Mouse (Mus musculus): Measurements from ENCODE around the gene Smim15. TPM values are rescaled to one million over a fixed set of nuclear protein-coding genes. Genes with fewer than 3 reads are reported as not detected.

The Smim15 gene
- polyA plus RNA-seq, 1 experiment = 3.3 TPM

DNA sequence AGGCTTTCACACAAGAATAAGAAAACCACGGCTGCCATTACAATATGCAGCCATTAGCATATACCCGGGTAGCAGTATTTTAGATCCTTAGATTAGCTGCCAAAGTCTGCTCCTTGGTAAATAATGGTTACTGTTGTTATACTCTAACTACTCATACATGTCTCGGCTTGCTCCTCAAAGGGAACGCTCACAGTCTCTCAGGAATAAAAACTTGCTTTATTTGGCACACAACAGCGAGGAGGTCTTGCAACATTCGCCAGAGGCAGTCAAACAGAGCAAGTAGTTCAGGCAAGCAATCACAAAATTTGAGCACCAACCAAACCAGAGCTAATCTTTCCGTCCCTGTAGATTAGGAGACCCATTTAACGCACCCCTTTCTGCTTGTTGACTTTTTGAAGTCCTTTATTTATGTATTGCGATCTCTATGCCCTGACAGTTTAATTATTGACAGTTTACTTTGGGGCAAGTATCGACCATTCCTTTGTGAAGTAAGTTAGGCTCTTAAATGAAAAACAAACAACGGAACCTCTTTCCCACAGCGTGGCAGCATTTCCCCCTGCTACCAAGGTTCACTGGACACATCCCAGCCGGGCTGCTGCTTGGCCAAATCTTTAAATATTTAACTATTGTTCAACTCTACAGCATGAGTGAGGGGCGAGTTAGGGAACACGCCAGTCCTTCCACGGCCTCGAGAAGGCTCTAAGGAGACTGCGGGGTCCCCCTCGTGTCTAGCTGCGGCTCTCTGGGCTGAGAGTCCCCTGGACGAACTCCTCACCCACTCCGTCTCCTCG, 620 bp upstream of the Smim15 start:
- H3K36me3 ChIP-seq (ENCODE audit: control insufficient read depth, insufficient read depth, low read length) = peaks cover 13% of the 10 kb centered on the region
- H3K4me1 ChIP-seq (ENCODE audit: control insufficient read depth, insufficient read depth, insufficient read length, low read length) = peaks cover 4% of the 10 kb centered on the region
- no peaks in the 10 kb centered on the region for H3K27me3 ChIP-seq (ENCODE audit: control insufficient read depth, insufficient read depth, low read length)
- WGBS = 2% methylated on average over 23 of the region's 23 CpGs
- peak overlapping the region; percentile 98 for H3K4me3 ChIP-seq (ENCODE audit: low read depth, low read length)
- peak overlapping the region; percentile 44; the same call in 1 of the 2 replicates for H3K27ac ChIP-seq (ENCODE audit: insufficient read depth, low read depth, low read length)
- TF ChIP-seq CTCF (IDR thresholded peaks at IDR 0.05; ENCODE audit: extremely low read depth, insufficient read length, insufficient replicate concordance, low read depth, low read length) (0 out of 2 replicates have a peak, but pooled peaks have one; percentile 14), POLR2A (IDR thresholded peaks at IDR 0.05; ENCODE audit: low read depth, low read length) (no peak)

DNA sequence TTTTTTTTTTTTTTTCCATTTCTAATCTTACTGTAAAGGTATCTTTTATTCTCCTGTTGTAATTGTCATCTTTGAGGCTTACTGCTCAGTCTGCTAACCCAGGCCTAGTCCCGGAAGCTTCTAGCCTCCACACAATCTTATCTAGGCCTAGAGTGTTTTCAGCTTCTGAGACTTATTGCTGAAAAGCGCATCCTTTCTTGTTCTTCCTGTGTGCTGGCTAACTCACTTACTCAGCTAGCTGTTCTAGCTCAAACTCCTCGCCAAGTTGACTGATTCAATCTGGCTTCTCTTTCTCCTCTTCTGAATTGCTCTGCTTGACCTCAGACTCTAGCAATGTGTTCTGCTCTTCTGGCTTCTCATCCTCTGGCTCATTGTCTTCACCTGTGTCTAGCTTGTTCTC, 1.4 kb downstream of the Smim15 start:
- H3K27me3 ChIP-seq (ENCODE audit: control insufficient read depth, insufficient read depth, low read length) = no peaks in the 10 kb centered on the region
- H3K4me3 ChIP-seq (ENCODE audit: low read depth, low read length) = no peak overlapping the region
- H3K27ac ChIP-seq (ENCODE audit: insufficient read depth, low read depth, low read length) = peak overlapping the region; percentile 78
- 58% methylated on average over 3 of the region's 3 CpGs for WGBS
- TF ChIP-seq CTCF (IDR thresholded peaks at IDR 0.05; ENCODE audit: extremely low read depth, insufficient read length, insufficient replicate concordance, low read depth, low read length) = no peak
- TF ChIP-seq POLR2A (IDR thresholded peaks at IDR 0.05; ENCODE audit: low read depth, low read length) = no peak
- H3K4me1 ChIP-seq (ENCODE audit: control insufficient read depth, insufficient read depth, insufficient read length, low read length) = peaks cover 4% of the 10 kb centered on the region
- peaks cover 16% of the 10 kb centered on the region for H3K36me3 ChIP-seq (ENCODE audit: control insufficient read depth, insufficient read depth, low read length)

DNA sequence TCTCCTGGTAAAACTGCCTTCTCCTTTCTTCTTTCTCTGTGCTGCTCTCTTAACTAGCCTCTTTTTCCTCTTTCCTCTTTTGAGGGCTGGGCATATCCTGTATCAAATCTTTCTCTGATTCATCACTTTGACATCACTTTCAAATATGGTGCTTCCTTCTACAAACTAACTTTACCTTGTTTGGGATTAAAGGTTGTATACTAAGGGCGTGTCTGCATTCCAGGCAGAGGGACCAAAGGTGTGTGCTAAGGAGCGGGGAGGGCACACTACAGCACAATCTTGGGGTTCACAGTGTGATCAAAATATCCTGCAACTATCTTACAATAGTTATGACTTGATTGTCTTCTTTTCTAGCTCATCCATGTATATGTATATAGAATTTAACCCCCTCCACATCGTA, 1.8 kb downstream of the Smim15 start:
- Histone ChIP-seq H3K36me3 (ENCODE audit: control insufficient read depth, insufficient read depth, low read length) (peaks cover 16% of the 10 kb centered on the region), H3K4me3 (ENCODE audit: low read depth, low read length) (no peak overlapping the region), H3K4me1 (ENCODE audit: control insufficient read depth, insufficient read depth, insufficient read length, low read length) (peaks cover 4% of the 10 kb centered on the region), H3K27me3 (ENCODE audit: control insufficient read depth, insufficient read depth, low read length) (no peaks in the 10 kb centered on the region), H3K27ac (ENCODE audit: insufficient read depth, low read depth, low read length) (peak overlapping the region; percentile 78)
- WGBS = 42% methylated on average over 3 of the region's 3 CpGs
- TF ChIP-seq CTCF (IDR thresholded peaks at IDR 0.05; ENCODE audit: extremely low read depth, insufficient read length, insufficient replicate concordance, low read depth, low read length) = no peak
- TF ChIP-seq POLR2A (IDR thresholded peaks at IDR 0.05; ENCODE audit: low read depth, low read length) = no peak

DNA sequence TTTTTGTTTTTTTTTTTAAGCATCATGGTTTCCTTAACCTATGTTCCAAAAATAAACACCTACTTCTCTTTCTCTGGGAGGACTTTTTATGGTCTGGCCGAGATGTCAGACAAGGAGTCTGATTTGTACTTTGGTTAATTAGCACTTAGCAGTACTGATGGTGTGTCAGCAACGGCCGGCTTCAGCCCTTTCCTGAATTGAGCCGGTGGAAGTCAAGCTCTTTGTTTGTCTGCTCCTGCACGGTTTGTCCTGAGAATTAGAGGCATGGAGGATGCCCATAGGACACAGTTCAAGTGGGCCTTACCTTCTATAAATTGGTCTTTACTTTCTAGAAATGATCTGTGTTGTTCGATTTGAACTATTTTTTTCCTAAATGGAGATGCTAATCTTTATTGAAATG, 2.6 kb downstream of the Smim15 start:
- WGBS = 44% methylated on average over 6 of the region's 6 CpGs
- Histone ChIP-seq H3K4me1 (ENCODE audit: control insufficient read depth, insufficient read depth, insufficient read length, low read length) (peaks cover 4% of the 10 kb centered on the region), H3K27me3 (ENCODE audit: control insufficient read depth, insufficient read depth, low read length) (no peaks in the 10 kb centered on the region), H3K27ac (ENCODE audit: insufficient read depth, low read depth, low read length) (no peak overlapping the region), H3K36me3 (ENCODE audit: control insufficient read depth, insufficient read depth, low read length) (peaks cover 19% of the 10 kb centered on the region), H3K4me3 (ENCODE audit: low read depth, low read length) (no peak overlapping the region)
- TF ChIP-seq POLR2A (IDR thresholded peaks at IDR 0.05; ENCODE audit: low read depth, low read length) = no peak
- no peak for TF ChIP-seq CTCF (IDR thresholded peaks at IDR 0.05; ENCODE audit: extremely low read depth, insufficient read length, insufficient replicate concordance, low read depth, low read length)

DNA sequence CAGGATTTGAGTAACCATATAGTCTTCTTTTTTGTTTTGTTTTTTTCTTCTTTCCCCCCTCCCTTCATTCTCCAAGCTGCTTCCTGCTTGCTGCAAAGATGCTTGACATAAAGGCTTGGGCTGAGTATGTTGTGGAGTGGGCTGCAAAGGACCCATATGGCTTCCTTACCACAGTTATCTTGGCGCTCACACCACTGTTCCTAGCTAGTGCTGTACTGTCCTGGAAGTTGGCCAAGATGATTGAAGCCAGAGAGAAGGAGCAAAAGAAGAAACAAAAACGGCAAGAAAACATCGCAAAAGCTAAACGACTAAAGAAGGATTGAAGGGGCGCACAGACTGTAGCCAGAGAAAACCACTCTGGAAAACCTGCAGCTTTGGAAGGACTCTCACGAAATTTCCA, 3.1 kb downstream of the Smim15 start:
- 67% methylated on average over 6 of the region's 6 CpGs for WGBS
- no peaks in the 10 kb centered on the region for H3K27me3 ChIP-seq (ENCODE audit: control insufficient read depth, insufficient read depth, low read length)
- peaks cover 4% of the 10 kb centered on the region for H3K4me1 ChIP-seq (ENCODE audit: control insufficient read depth, insufficient read depth, insufficient read length, low read length)
- H3K36me3 ChIP-seq (ENCODE audit: control insufficient read depth, insufficient read depth, low read length) = peaks cover 19% of the 10 kb centered on the region
- H3K27ac ChIP-seq (ENCODE audit: insufficient read depth, low read depth, low read length) = no peak overlapping the region
- no peak overlapping the region for H3K4me3 ChIP-seq (ENCODE audit: low read depth, low read length)
- TF ChIP-seq CTCF (IDR thresholded peaks at IDR 0.05; ENCODE audit: extremely low read depth, insufficient read length, insufficient replicate concordance, low read depth, low read length) (no peak), POLR2A (IDR thresholded peaks at IDR 0.05; ENCODE audit: low read depth, low read length) (no peak)

DNA sequence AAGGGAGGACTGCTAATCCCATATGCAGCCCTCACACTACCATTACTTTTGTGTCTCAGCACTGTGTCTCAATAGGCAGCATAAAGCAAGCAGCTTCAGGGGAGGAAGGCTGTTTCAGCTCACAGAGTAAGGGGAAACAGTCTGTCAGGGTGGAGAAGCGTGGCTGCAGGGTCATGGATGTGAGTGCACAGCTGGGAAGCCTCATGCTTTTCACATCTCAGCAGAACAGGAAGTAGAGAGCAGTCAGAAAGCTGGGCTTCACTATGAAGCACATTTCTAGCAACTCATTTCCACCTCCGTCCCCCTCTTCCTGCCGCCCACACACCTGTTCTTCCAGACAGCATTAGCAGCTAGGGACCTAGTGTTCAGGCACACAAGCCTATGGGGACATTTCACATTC, 12.7 kb downstream of the Smim15 start:
- no peaks in the 10 kb centered on the region for H3K36me3 ChIP-seq (ENCODE audit: control insufficient read depth, insufficient read depth, low read length)
- H3K27ac ChIP-seq (ENCODE audit: insufficient read depth, low read depth, low read length) = no peak overlapping the region
- H3K4me3 ChIP-seq (ENCODE audit: low read depth, low read length) = no peak overlapping the region
- 72% methylated on average over 3 of the region's 3 CpGs for WGBS
- no peaks in the 10 kb centered on the region for H3K4me1 ChIP-seq (ENCODE audit: control insufficient read depth, insufficient read depth, insufficient read length, low read length)
- H3K27me3 ChIP-seq (ENCODE audit: control insufficient read depth, insufficient read depth, low read length) = no peaks in the 10 kb centered on the region
- TF ChIP-seq CTCF (IDR thresholded peaks at IDR 0.05; ENCODE audit: extremely low read depth, insufficient read length, insufficient replicate concordance, low read depth, low read length) (no peak), POLR2A (IDR thresholded peaks at IDR 0.05; ENCODE audit: low read depth, low read length) (no peak)

DNA sequence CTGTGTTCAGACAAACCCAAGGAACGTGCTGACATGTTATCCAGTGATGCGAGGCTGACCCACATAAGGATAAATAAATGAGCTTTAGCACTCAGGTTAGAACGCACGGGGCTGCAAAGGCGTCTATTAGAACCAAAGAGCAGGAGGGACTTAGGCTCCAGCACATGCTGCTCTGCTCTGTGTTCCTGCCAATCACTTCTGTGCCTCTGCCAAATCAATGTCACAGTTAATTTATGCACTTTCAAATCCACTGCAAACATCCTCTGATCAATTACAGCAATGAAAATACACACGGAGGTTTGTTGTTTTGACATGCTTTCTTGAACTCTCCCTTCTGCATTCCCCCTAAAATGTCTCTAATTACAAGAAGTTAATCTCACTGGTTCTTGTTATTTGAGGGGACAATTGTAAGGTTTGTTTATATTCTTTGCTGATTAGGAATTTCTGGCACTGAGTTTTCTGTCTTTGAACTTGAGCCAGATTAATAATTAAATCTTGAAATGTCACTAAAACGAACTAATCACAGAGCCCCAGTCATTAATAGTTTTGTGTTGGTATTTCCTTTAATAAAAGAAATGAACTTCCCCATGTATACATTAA, 16.1 kb downstream of the Smim15 start:
- 39% methylated on average over 7 of the region's 7 CpGs for WGBS
- Histone ChIP-seq H3K36me3 (ENCODE audit: control insufficient read depth, insufficient read depth, low read length) (no peaks in the 10 kb centered on the region), H3K4me3 (ENCODE audit: low read depth, low read length) (no peak overlapping the region), H3K4me1 (ENCODE audit: control insufficient read depth, insufficient read depth, insufficient read length, low read length) (no peaks in the 10 kb centered on the region), H3K27ac (ENCODE audit: insufficient read depth, low read depth, low read length) (no peak overlapping the region), H3K27me3 (ENCODE audit: control insufficient read depth, insufficient read depth, low read length) (no peaks in the 10 kb centered on the region)
- TF ChIP-seq CTCF (IDR thresholded peaks at IDR 0.05; ENCODE audit: extremely low read depth, insufficient read length, insufficient replicate concordance, low read depth, low read length) = no peak
- no peak for TF ChIP-seq POLR2A (IDR thresholded peaks at IDR 0.05; ENCODE audit: low read depth, low read length)
